Mouse (Mus musculus) heart, embryonic 12.5 days (tissue): ENCODE measurements around the gene Gm10964. TPM values are rescaled to one million over a fixed set of nuclear protein-coding genes. Genes with fewer than 3 reads are reported as not detected.
"Not testable (repeated sequence)": the region's sequence is repeated elsewhere in the genome, so short reads cannot be mapped to it uniquely, and the experiment has no call there.

ENCODE experiments used
- ATAC-seq: fragments of 200-750 bp; cut with Nextera tagmentation; 2 replicates; pipeline ENCODE4 v1.8.0; 2017; ENCODE audit warnings: moderate TSS enrichment, moderate library complexity; ENCODE audit not compliant: insufficient number of reproducible peaks, low FRiP score
- H3K27ac ChIP-seq: fragments of 300-500 bp; sonication (generic); 2 replicates; pipeline ENCODE4 v1.5.1; 2016; ENCODE audit warnings: mild to moderate bottlenecking, moderate library complexity; ENCODE audit not compliant: poor library complexity, severe bottlenecking
- H3K27me3 ChIP-seq: fragments of 300-500 bp; sonication (generic); replicated peaks from 2 replicates; pipeline ENCODE4 v1.6.1; 2016; ENCODE audit warnings: mild to moderate bottlenecking, moderate library complexity
- H3K36me3 ChIP-seq: fragments of 300-500 bp; sonication (generic); 2 replicates; pipeline ENCODE4 v1.6.1; 2016; ENCODE audit warnings: mild to moderate bottlenecking, moderate library complexity
- H3K4me1 ChIP-seq: fragments of 300-500 bp; sonication (generic); replicated peaks from 2 replicates; pipeline ENCODE4 v1.6.1; 2016; ENCODE audit warnings: mild to moderate bottlenecking
- H3K4me2 ChIP-seq: fragments of 300-500 bp; sonication (generic); 2 replicates; pipeline ENCODE4 v1.6.1; 2016; ENCODE audit warnings: mild to moderate bottlenecking, moderate library complexity
- H3K4me3 ChIP-seq: fragments of 300-500 bp; sonication (generic); 2 replicates; pipeline ENCODE4 v1.5.1; 2016; ENCODE audit warnings: mild to moderate bottlenecking
- H3K9ac ChIP-seq: fragments of 300-500 bp; sonication (generic); 2 replicates; pipeline ENCODE4 v1.6.1; 2016; ENCODE audit warnings: mild to moderate bottlenecking, moderate library complexity
- H3K9me3 ChIP-seq: fragments of 300-500 bp; sonication (generic); replicated peaks from 2 replicates; pipeline ENCODE4 v1.6.1; 2016; ENCODE audit warnings: mild to moderate bottlenecking, moderate library complexity
- WGBS: fragments of 180-500 bp; shearing (Covaris S2); methylation state at CpG from one replicate; pipeline ENCODE4 v1.1.7; 2016; 5-methylcytosine and 5-hydroxymethylcytosine counted together
- polyA plus RNA-seq: library from polyadenylated mRNA; unstranded; fragments of >200 nt; fragmentation: Nextera tagmentation; extraction: Ambion mirVana; gene quantifications from 2 replicates; pipeline ENCODE4 v1.2.1, GENCODE M21; 2016

Gene Gm10964
- polyA plus RNA-seq, 1 experiment from 2014 or later = not detected

- Histone ChIP-seq H3K27ac (no peak overlapping the region), H3K27me3 (no peaks in the 10 kb centered on the region), H3K4me2 (no peak overlapping the region), H3K36me3 (peaks cover 16% of the 10 kb centered on the region), H3K4me1 (peaks cover 37% of the 10 kb centered on the region), H3K9me3 (no peaks in the 10 kb centered on the region), H3K9ac (no peak overlapping the region), H3K4me3 (no peak overlapping the region)
- WGBS = 72% methylated on average over 5 of the region's 5 CpGs
- ATAC-seq = no peak
Observed at GRCm38 (mm10) chr3:103780777-103781176, 41.6 kb downstream of the Gm10964 start.

GRCm38 (mm10) chr3:103782844-103783609, 43.9 kb downstream of the Gm10964 start:
- ATAC-seq = no peak
- WGBS = 86% methylated on average over 4 of the region's 4 CpGs
- no peak overlapping the region for H3K4me3 ChIP-seq
- H3K4me2 ChIP-seq = no peak overlapping the region
- H3K27me3 ChIP-seq = no peaks in the 10 kb centered on the region
- H3K27ac ChIP-seq = no peak overlapping the region
- no peaks in the 10 kb centered on the region for H3K9me3 ChIP-seq
- peaks cover 3% of the 10 kb centered on the region for H3K36me3 ChIP-seq
- H3K9ac ChIP-seq = no peak overlapping the region
- peaks cover 42% of the 10 kb centered on the region for H3K4me1 ChIP-seq

GRCm38 (mm10) chr3:103787225-103787624, 48.1 kb downstream of the Gm10964 start:
- Histone ChIP-seq H3K9me3 (no peaks in the 10 kb centered on the region), H3K36me3 (no peaks in the 10 kb centered on the region), H3K4me2 (no peak overlapping the region), H3K27ac (no peak overlapping the region), H3K27me3 (no peaks in the 10 kb centered on the region), H3K4me1 (peaks cover 31% of the 10 kb centered on the region), H3K9ac (no peak overlapping the region), H3K4me3 (no peak overlapping the region)
- no peak for ATAC-seq
- 74% methylated on average over 7 of the region's 7 CpGs for WGBS

GRCm38 (mm10) chr3:103789096-103789495, 49.9 kb downstream of the Gm10964 start:
- no peak overlapping the region for H3K27ac ChIP-seq
- H3K36me3 ChIP-seq = no peaks in the 10 kb centered on the region
- no peaks in the 10 kb centered on the region for H3K9me3 ChIP-seq
- peaks cover 18% of the 10 kb centered on the region for H3K4me1 ChIP-seq
- H3K27me3 ChIP-seq = 0 out of 2 replicates have a peak, but pooled peaks cover 4% of the 10 kb centered on the region
- WGBS = 79% methylated on average over 7 of the region's 7 CpGs
- 0 out of 2 replicates have a peak overlapping the region, but pooled peaks have one; percentile 42 for H3K9ac ChIP-seq
- ATAC-seq = no peak
- peak overlapping the region; percentile 31 for H3K4me3 ChIP-seq
- peak overlapping the region; percentile 56 for H3K4me2 ChIP-seq

DNA sequence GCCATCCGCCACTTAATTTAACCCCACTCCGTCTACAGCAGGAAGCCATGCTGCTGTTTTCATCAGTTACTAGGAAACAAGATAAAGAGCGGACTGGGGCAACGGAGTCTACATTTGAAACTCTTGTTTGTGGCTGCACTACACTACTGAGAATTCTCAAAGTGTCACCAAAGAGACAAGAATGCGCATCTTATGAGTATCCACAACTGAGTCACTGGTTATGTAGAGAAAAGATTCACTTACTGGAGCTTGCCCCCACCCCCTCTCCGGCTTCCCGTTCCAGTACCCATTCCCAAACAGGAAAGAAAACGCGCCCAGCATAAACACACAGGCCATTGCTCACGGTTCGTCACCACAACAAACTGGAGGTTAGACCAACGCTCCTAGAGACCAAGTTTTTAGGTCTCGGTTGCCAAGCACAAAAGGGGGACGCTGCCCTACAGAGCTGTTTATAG, 50.8 kb downstream of the Gm10964 start:
- Histone ChIP-seq H3K4me2 (peak overlapping the region; percentile 83), H3K27me3 (0 out of 2 replicates have a peak, but pooled peaks cover 4% of the 10 kb centered on the region), H3K4me3 (peak overlapping the region; percentile 70), H3K36me3 (no peaks in the 10 kb centered on the region), H3K27ac (peak overlapping the region; percentile 90), H3K9ac (peak overlapping the region; percentile 88), H3K4me1 (peaks cover 16% of the 10 kb centered on the region), H3K9me3 (no peaks in the 10 kb centered on the region)
- 2% methylated on average over 14 of the region's 14 CpGs for WGBS
- peak; percentile 17; the same call in 1 of the 2 replicates for ATAC-seq

DNA sequence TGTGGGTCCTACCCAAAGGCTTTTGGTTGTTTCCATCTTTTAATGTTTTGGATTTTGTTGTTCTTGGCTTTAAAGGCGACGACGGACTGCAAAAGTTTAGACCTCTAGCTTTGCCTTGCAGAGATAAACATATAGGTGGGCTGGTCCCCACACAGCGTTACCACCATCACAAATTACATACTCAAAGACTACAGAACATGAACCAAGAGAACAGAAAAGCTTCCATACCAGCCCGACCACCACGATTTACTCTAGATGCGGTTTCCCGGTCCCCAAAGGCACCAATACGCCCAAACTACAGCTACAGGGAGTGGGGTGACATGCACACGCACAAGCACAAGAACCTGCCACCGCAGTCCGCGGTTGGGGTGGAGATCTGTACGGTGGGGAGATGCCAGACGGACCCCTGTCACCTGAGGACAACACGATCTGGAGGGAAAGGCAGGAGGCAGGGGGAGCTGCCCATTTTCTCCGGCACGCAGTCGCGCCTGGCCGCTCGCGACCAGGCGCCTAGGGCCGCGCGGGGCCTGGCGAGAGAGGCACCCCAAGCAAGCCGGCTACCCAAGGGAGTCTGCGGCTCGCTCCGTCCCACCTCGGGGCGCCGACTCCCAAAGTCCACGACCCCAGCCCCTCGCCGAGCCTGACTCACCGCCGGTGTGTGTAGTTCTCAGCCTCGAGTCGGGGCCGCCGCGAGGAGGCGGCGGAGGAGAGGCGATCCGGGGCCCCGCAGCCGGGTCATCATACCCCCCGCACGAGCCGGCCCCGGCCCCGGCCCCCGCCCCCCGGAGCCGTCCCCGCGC, 51.4 kb downstream of the Gm10964 start:
- H3K27ac ChIP-seq = peak overlapping the region; percentile 90
- peak overlapping the region; percentile 70 for H3K4me3 ChIP-seq
- 0 out of 2 replicates have a peak, but pooled peaks cover 4% of the 10 kb centered on the region for H3K27me3 ChIP-seq
- H3K9ac ChIP-seq = peak overlapping the region; percentile 88
- ATAC-seq = peak; percentile 68
- peaks cover 16% of the 10 kb centered on the region for H3K4me1 ChIP-seq
- H3K4me2 ChIP-seq = peak overlapping the region; percentile 83
- H3K9me3 ChIP-seq = no peaks in the 10 kb centered on the region
- under 1% methylated on average over 52 of the region's 61 CpGs for WGBS
- no peaks in the 10 kb centered on the region for H3K36me3 ChIP-seq

GRCm38 (mm10) chr3:103791230-103792110, 52.3 kb downstream of the Gm10964 start, which contains the start of gene Hipk1:
Hipk1 (minus strand) TSS chr3:103791563.
- Histone ChIP-seq H3K4me1 (peaks cover 14% of the 10 kb centered on the region), H3K9ac (peak within 1 kb of the TSS; percentile 88), H3K9me3 (no peaks in the 10 kb centered on the region), H3K27ac (peak within 1 kb of the TSS; percentile 90), H3K27me3 (0 out of 2 replicates have a peak, but pooled peaks cover 4% of the 10 kb centered on the region), H3K36me3 (no peaks in the 10 kb centered on the region), H3K4me2 (peak within 1 kb of the TSS; percentile 83), H3K4me3 (peak within 1 kb of the TSS; percentile 70)
- 10% methylated on average over 49 of the region's 49 CpGs for WGBS
- peak; percentile 97 for ATAC-seq

DNA sequence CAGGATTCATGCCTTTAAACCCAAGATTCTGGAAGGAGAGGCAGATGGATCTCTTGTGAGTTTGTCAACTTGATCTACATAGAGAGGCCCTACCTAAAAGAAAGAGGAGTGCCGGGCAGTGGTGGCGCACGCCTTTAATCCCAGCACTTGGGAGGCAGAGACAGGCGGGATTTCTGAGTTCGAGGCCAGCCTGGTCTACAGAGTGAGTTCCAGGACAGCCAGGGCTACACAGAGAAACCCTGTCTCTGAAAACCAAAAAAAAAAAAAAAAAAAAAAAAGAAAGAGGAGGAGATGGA, 52.9 kb downstream of the Gm10964 start:
- H3K36me3 ChIP-seq, H3K9me3 ChIP-seq, H3K27me3 ChIP-seq, H3K9ac ChIP-seq, ATAC-seq: not testable (repeated sequence)
- Histone ChIP-seq H3K27ac (peak overlapping the region; percentile 90; the same call in 1 of the 2 replicates), H3K4me1 (peaks cover 14% of the 10 kb centered on the region), H3K4me2 (peak overlapping the region; percentile 83; the same call in 1 of the 2 replicates), H3K4me3 (peak overlapping the region; percentile 70)
- WGBS = 68% methylated on average over 5 of the region's 5 CpGs

DNA sequence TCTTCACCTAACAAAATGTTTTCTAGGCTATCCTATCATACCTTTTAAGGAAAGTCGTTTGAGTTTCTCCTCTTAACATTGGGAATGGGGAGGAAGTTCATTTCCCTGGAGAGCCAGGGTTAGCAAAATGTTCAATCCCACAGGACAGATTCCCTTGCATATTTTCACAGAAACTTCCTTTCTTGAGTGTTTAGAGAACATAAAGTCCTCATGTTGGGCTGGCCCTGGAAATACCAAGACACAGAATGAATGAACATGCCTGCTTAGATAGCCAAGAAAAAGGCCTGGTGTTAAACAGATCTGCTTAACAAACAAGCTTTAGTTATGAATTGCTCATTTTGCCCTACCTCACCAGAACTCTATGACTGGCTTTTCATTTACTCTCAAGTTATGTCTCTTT, 53.4 kb downstream of the Gm10964 start:
- Histone ChIP-seq H3K36me3 (no peaks in the 10 kb centered on the region), H3K27me3 (0 out of 2 replicates have a peak, but pooled peaks cover 4% of the 10 kb centered on the region), H3K9ac (no peak overlapping the region), H3K27ac (no peak overlapping the region), H3K9me3 (no peaks in the 10 kb centered on the region), H3K4me2 (no peak overlapping the region), H3K4me3 (no peak overlapping the region), H3K4me1 (peaks cover 11% of the 10 kb centered on the region)
- 69% methylated on average over 1 of the region's 1 CpGs for WGBS
- no peak for ATAC-seq
